Mouse (Mus musculus) B cell, adult (primary cell): ENCODE measurements around the gene Cldn19. TPM values are rescaled to one million over a fixed set of nuclear protein-coding genes. Genes with fewer than 3 reads are reported as not detected.

Source experiments
- total RNA-seq: library from RNA; stranded (reverse); gene quantifications from 4 replicates; pipeline ENCODE4 v1.2.4, GENCODE M21; 2023; ENCODE audit not compliant: inconsistent age

Gene Cldn19
- not detected in 4 replicates for total RNA-seq

DNA sequence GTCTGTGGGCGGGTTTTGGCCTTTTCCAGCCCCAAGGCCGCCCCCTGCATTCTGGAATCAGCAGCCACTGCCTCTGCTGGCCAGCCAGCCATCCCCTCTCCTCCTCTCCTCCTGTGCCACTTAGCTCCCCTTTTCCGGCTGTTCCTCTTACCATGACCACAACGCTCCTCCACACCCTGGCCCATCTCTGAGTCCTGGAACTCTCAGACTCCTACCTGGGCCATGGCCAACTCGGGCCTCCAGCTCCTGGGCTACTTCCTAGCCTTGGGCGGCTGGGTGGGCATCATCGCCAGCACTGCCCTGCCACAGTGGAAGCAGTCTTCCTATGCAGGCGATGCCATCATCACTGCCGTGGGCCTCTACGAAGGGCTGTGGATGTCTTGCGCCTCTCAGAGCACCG is at the start of gene Cldn19:
Gene Cldn19 (plus strand): TSS at position 64 of the 400 bp plus-strand sequence.

DNA sequence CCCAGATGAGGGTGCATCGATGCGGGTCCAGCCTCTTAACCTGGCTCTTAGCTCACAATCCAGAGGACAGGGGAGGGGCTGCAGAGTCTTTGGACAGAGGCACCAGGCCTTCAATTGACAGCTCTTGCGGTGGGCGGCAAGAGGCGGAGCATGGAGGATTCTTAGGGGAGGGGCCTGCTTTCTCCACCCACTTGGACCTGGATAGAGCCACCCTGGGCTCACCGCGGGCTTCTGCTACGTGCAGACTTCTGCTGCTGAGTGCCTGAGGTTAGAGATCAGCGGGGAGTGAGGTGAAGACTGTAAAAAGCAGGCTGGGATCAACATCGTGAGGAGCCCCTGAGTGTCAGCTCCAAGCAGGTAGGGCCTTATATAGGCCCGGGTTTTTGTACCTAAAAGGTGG is 37.0 kb upstream of the Cldn19 start, which contains the start of gene Tmem269:
Gene Tmem269 (minus strand): TSS at position 49 of the 400 bp plus-strand sequence.

GRCm38 (mm10) chr4:119232410-119233255 is 22.6 kb upstream of the Cldn19 start, which contains the start of the genes AU022252 and P3h1:
Gene AU022252 (minus strand): TSS chr4:119232712.
Gene P3h1 (plus strand): TSS chr4:119232915.

GRCm38 (mm10) chr4:119294415-119295133 is 39.4 kb downstream of the Cldn19 start, which contains the start of gene Ybx1:
Gene Ybx1 (minus strand): TSS chr4:119294604.

Other genes with a start within 250 kb of the Cldn19 start
- 45.6 to 51.8 TPM (median 51.3 TPM) in 4 replicates for gene Slc2a1, start 146.7 kb upstream of the Cldn19 start, total RNA-seq
- gene Zfp691, start 81.2 kb upstream of the Cldn19 start, total RNA-seq: 8.3 to 13.8 TPM (median 10.6 TPM) in 4 replicates
- 0.74 to 3.5 TPM (median 1.1 TPM) in 4 replicates for gene Ermap, start 65.4 kb upstream of the Cldn19 start, total RNA-seq
- gene Svbp, start 60.1 kb upstream of the Cldn19 start, total RNA-seq: 22.4 to 25.2 TPM (median 23.2 TPM) in 4 replicates
- not detected in 4 replicates for gene Tmem269, start 37.2 kb upstream of the Cldn19 start, total RNA-seq
- 9.6 to 13.7 TPM (median 11.9 TPM) in 4 replicates for gene AU022252, start 22.7 kb upstream of the Cldn19 start, total RNA-seq
- 1.3 to 3.6 TPM (median 2.0 TPM) in 4 replicates for gene P3h1, start 22.5 kb upstream of the Cldn19 start, total RNA-seq
- 409 to 442 TPM (median 426 TPM) in 4 replicates for gene Ybx1, start 39.2 kb downstream of the Cldn19 start, total RNA-seq
- 25.2 to 29.8 TPM (median 27.0 TPM) in 4 replicates for gene Ppih, start 65.1 kb downstream of the Cldn19 start, total RNA-seq
- 0.63 to 1.2 TPM (median 0.74 TPM) in 3 of 4 replicates, not detected in the other for gene Ccdc30, start 160.1 kb downstream of the Cldn19 start, total RNA-seq
- gene Ppcs, start 167.0 kb downstream of the Cldn19 start, total RNA-seq: 8.9 to 12.1 TPM (median 10.3 TPM) in 4 replicates
- not detected in 4 replicates for gene Zmynd12, start 167.4 kb downstream of the Cldn19 start, total RNA-seq
- not detected in 4 replicates for gene Rimkla, start 237.2 kb downstream of the Cldn19 start, total RNA-seq